Mouse (Mus musculus): ENCODE data around the gene BC035044. TPM values are rescaled to one million over a fixed set of nuclear protein-coding genes. Genes with fewer than 3 reads are reported as not detected.
"Not testable (repeated sequence)": the region's sequence is repeated elsewhere in the genome, so short reads cannot be mapped to it uniquely, and the experiment has no call there.

BC035044 gene
- total RNA-seq, 2 experiments from 2014 or later: not detected

- no peak overlapping the region for H3K27ac ChIP-seq
- intact Hi-C loops (cut with DNase I): loop anchor here (10.0 kb wide), 1 partner anchor 689 kb away; the partner anchor contains the start of gene Gabarapl1
- H3K4me3 ChIP-seq: no peak overlapping the region
- no peak for DNase-seq
- no peak for TF ChIP-seq CTCF (IDR thresholded peaks at IDR 0.05)
These were observed 44.9 kb downstream of the BC035044 start for GRCm38 (mm10) chr6:128845998-128846542.

- peak overlapping the region; percentile 65 for H3K27ac ChIP-seq
- intact Hi-C loops (cut with DNase I): loop anchor here (10.0 kb wide), 1 partner anchor 689 kb away; the partner anchor contains the start of gene Gabarapl1
- peak; percentile 88 for DNase-seq
- H3K4me3 ChIP-seq: peak overlapping the region; percentile 38
- peak; percentile 100; the same call in 1 of the 2 replicates for TF ChIP-seq CTCF (IDR thresholded peaks at IDR 0.05)
These were observed 45.5 kb downstream of the BC035044 start for GRCm38 (mm10) chr6:128845319-128845979.

- Histone ChIP-seq H3K4me3 (peak overlapping the region; percentile 93; the same call in 1 of the 2 replicates), H3K27ac (peak overlapping the region; percentile 97)
- DNase-seq: no peak
- intact Hi-C loops (cut with DNase I): loop anchor here (10.0 kb wide), 1 partner anchor 690 kb away; the partner anchor contains the start of gene Gabarapl1
- TF ChIP-seq CTCF (IDR thresholded peaks at IDR 0.05): no peak
These were observed 46.3 kb downstream of the BC035044 start for GRCm38 (mm10) chr6:128844586-128845080.

GRCm38 (mm10) chr6:128844131-128844530 is 46.8 kb downstream of the BC035044 start:
- intact Hi-C loops (cut with DNase I): loop anchor here (10.0 kb wide), 1 partner anchor 691 kb away; the partner anchor contains the start of gene Gabarapl1
- Histone ChIP-seq H3K27ac (peak overlapping the region; percentile 97), H3K4me3 (peak overlapping the region; percentile 93)
- peak; percentile 27 for DNase-seq
- TF ChIP-seq CTCF (IDR thresholded peaks at IDR 0.05): no peak

DNA sequence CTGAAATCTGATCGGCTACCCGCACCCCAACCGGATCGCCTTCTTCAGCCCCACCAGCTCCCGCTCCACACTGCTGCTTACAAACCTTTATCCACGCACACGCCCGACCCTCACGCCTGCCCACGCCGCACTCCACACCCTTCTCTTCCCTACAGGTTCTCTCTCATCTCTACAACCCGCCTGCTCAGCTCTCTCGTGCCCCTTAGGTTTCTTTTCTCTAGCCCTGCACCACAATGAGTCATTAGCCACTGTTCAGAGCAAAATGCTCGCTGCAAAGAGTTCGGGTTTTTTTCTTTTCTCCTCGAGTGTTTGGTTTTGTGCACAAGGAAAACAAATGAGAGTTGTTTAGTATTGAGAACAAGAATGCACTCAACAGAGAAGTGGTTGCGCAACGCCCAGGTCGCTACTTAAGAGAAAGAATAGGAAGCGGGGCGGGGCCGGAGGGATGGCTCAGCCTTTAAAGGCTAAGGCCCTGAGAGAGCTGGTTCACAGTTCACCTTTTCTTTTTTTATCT is 47.4 kb downstream of the BC035044 start:
- intact Hi-C loops (cut with DNase I): loop anchor here (10.0 kb wide), 1 partner anchor 691 kb away; the partner anchor contains the start of gene Gabarapl1
- peak; percentile 75 for DNase-seq
- peak overlapping the region; percentile 97 for H3K27ac ChIP-seq
- peak overlapping the region; percentile 93 for H3K4me3 ChIP-seq
- no peak for TF ChIP-seq CTCF (IDR thresholded peaks at IDR 0.05)

- peak; percentile 90 for DNase-seq
- Histone ChIP-seq H3K27ac (peak overlapping the region; percentile 97), H3K4me3 (peak overlapping the region; percentile 93)
- intact Hi-C loops (cut with DNase I): loop anchor here (10.0 kb wide), 1 partner anchor 692 kb away; the partner anchor contains the start of gene Gabarapl1
- TF ChIP-seq CTCF (IDR thresholded peaks at IDR 0.05): no peak
These were observed 47.9 kb downstream of the BC035044 start for GRCm38 (mm10) chr6:128842945-128843478.

GRCm38 (mm10) chr6:128842356-128842944 is 48.5 kb downstream of the BC035044 start:
- peak overlapping the region; percentile 97 for H3K27ac ChIP-seq
- DNase-seq: no peak
- no peak for TF ChIP-seq CTCF (IDR thresholded peaks at IDR 0.05)
- intact Hi-C loops (cut with DNase I): loop anchor here (10.0 kb wide), 1 partner anchor 692 kb away; the partner anchor contains the start of gene Gabarapl1
- H3K4me3 ChIP-seq: peak overlapping the region; percentile 93

DNA sequence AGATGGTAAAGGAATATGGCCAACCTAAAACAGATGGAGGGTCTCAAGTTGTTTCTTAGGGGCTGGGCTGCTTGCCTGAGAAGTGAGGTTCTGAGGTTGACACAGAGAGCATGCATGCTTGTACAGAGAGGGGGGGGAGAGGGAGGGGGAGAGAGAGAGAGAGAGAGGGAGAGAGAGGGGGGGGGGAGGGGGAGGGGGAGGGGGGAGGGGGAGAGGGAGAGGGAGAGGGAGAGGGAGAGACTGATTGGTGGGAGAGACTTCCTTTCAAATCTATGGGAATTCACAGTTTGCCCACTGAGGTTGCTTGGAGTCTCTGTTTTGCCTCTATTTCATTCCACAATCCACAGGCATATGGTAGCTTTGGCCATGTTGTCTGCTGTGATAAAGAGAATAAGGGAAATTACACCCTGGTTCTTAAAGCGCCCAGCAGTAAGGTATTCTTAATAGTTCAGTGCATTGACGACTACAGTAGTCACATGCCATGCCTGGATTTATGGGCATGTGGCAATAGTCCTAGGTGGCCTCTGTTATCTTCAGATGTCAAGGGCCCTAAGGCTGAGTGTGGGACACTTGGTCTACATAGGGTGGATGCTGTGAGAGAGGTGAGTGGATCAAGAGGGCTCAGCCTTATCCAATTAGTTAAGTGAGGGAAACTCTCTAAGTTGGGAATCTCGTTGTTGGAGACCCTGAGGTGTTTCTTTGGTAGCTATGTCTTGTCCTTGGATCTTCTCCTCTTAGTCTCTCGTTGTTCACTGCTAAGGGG is 49.4 kb downstream of the BC035044 start:
- H3K27ac ChIP-seq: no peak overlapping the region
- TF ChIP-seq CTCF (IDR thresholded peaks at IDR 0.05): no peak
- DNase-seq: no peak
- H3K4me3 ChIP-seq: peak overlapping the region; percentile 93
- intact Hi-C loops (cut with DNase I): loop anchor here (10.0 kb wide), 1 partner anchor 693 kb away; the partner anchor contains the start of gene Gabarapl1

DNA sequence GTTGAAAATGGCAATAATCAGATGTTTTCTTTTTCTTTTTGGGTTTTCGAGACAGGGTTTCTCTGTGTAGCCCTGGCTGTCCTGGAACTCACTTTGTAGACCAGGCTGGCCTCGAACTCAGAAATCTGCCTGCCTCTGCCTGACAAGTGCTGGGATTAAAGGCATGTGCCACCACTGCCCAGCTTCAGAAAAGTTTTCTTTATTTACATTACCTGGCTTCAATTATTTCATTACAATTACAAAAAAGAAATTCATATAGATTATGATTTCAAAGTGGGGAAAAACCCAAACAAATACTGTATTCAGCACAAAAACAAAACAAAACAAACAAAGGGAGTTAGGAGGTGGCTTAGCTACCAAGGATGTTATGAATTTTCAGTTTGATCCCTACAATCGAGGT is 50.3 kb downstream of the BC035044 start:
- H3K27ac ChIP-seq, H3K4me3 ChIP-seq, DNase-seq: not testable (repeated sequence)
- intact Hi-C loops (cut with DNase I): loop anchor here (10.0 kb wide), 1 partner anchor 694 kb away; the partner anchor contains the start of gene Gabarapl1

DNA sequence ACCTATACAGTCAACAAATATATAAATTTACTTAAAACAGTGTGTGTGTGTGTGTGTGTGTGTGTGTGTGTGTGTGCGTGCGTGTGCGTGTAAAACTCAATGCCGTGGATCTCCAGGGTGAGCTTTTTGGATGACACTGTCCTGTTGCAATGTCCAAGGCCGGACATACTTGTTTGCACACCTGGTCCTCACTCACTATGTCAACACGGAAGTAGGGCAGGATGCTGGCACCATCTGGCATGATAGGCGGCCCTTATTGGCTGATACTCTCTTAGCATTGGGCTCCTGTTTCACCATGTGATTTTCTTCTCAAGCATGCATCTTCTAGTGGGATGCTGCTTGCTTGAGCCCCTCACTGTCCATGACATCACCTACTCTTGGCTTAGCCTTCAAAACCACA is 51.0 kb downstream of the BC035044 start:
- peak overlapping the region; percentile 99 for H3K4me3 ChIP-seq
- intact Hi-C loops (cut with DNase I): loop anchor here (1.0 to 10.0 kb wide), 4 partner anchors 37 to 695 kb away; partner anchors contain the start of gene Gabarapl1
- no peak overlapping the region for H3K27ac ChIP-seq
- no peak for DNase-seq
- no peak for TF ChIP-seq CTCF (IDR thresholded peaks at IDR 0.05)

GRCm38 (mm10) chr6:128839266-128839771 is 51.6 kb downstream of the BC035044 start:
- Histone ChIP-seq H3K27ac (peak overlapping the region; percentile 98), H3K4me3 (peak overlapping the region; percentile 99)
- peak; percentile 87 for DNase-seq
- TF ChIP-seq CTCF (IDR thresholded peaks at IDR 0.05): peak; percentile 94
- intact Hi-C loops (cut with DNase I): loop anchor here (1.0 to 2.0 kb wide), 3 partner anchors 37 to 105 kb away; no protein-coding TSS in a partner anchor

All from gastrocnemius, adult 2 months (tissue).